Mouse (Mus musculus): ENCODE data around the gene Asic2.

Asic2 gene

GRCm38 (mm10) chr11:80917688-80918087 lies 1050.6 kb downstream of the Asic2 start:
- no peak for DNase-seq (ENCODE audit: low spot score in 2 of 2)

GRCm38 (mm10) chr11:80913408-80914024 lies 1054.7 kb downstream of the Asic2 start:
- DNase-seq (ENCODE audit: low spot score in 2 of 2), result no peak

DNA sequence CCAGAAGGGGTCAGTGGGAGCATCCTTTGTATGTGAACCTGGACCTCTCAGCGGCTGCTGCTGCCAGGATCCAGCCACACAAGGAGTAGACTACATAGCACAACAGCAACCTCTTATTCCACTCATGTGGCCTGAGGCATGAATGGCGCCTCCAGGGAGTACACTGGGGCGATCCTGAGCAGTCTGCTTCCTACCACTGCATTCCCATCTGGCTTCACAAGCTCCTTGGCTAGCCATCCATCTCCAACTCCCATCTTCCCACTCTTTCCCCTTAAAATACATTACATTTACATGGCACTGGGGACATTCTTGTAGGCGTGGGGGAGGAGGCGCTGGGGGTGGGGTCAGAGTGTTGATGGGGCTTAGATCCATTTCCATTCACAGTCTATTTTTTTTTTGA lies 1055.5 kb downstream of the Asic2 start:
- DNase-seq (ENCODE audit: low spot score in 2 of 2), result peak; percentile 22 to 44

GRCm38 (mm10) chr11:80907820-80908219 lies 1060.4 kb downstream of the Asic2 start:
- DNase-seq (ENCODE audit: low spot score in 2 of 2), result no peak

DNA sequence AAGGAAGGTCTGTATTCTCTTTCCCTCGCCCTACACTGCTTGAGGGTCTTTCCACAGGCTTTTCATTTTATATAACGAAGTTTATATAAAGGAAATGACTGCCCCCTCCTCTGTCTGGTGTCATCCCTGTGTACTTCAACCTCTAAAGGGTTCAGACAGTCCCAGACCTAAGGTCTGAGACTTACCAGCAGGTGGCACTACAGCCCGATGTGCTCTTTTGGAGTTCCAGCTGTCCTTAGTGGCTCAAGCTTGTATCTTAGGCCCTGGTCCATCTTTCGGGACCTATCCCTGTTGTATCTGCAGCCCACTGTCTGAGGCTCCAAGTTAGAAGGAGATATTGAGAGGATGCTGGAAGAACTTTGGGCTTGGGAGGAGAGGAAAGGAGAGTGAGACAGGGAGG lies 1061.8 kb downstream of the Asic2 start:
- peak in 1 of 2 experiments; percentile 54 for DNase-seq (ENCODE audit: low spot score in 2 of 2)

- no peak for DNase-seq (ENCODE audit: low spot score in 2 of 2)
Measured at GRCm38 (mm10) chr11:80904559-80904958, 1063.7 kb downstream of the Asic2 start.

DNA sequence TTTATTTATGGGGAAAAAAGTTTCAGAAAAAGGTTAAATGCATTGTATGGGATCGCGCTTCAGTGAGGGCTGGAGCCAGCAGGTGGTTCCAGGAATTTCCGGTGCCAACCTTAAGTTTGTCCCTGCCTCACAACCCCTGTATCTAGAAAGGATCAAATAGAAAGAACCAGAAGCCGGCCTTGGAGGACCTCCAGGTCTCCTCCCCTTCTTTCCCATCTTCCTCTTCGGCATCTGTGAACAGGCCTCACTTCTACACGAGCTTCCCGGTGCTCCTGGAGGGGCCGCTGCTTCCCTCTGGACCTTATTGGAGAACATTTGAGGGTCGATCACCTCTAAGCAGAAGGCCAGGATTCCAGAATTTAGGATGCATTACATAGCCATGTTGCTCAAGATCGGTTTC lies 1064.8 kb downstream of the Asic2 start:
- DNase-seq (ENCODE audit: low spot score in 2 of 2), result no peak

GRCm38 (mm10) chr11:80902664-80903063 lies 1065.6 kb downstream of the Asic2 start:
- DNase-seq (ENCODE audit: low spot score in 2 of 2), result no peak

DNA sequence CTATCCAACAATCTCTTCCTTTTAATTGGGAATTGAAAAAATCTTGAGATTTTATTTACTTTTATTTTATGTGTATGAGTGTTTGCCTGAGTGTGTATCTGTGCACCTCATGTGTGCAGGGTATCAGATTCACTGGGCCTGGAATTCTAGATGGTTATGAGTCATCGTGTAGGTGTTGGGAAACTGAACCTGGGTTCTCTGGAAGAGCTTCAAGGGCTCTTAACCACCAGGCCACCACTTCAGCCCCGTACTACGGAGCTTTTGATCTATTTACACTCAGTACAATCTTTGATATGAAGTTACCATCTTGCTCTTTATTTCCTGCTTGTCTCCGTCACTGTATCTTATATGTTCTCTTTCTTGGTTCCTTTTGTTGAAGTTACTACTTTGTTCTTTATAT lies 1067.7 kb downstream of the Asic2 start:
- DNase-seq (ENCODE audit: low spot score in 2 of 2), result no peak

DNA sequence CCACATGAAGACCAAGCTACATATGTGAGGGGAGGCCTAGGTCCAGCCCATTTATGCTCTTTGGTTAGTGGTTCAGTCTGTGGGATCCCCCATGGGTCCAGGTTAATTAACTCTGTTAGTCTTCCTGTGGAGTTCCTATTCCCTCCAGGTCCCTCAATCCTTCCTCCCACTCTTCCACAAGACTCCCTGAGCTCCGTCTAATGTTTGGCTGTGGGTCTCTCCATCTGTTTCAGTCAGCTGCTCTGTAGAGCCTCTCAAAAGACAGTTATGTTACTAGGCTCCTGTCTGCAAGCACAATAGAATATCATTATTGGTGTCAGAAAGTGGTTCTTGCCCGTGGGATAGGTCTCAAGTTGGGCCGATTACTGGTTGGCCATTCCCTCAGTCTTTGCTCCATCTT lies 1072.4 kb downstream of the Asic2 start:
- no peak for DNase-seq (ENCODE audit: low spot score in 2 of 2)

- no peak for DNase-seq (ENCODE audit: low spot score in 2 of 2)
Measured at GRCm38 (mm10) chr11:80889336-80890063, 1078.8 kb downstream of the Asic2 start.

GRCm38 (mm10) chr11:80887021-80887420 lies 1081.2 kb downstream of the Asic2 start:
- DNase-seq (ENCODE audit: low spot score in 2 of 2), result no peak

- DNase-seq (ENCODE audit: low spot score in 2 of 2), result peak in 1 of 2 experiments; percentile 23
Measured at GRCm38 (mm10) chr11:80886365-80886764, 1081.9 kb downstream of the Asic2 start.

DNA sequence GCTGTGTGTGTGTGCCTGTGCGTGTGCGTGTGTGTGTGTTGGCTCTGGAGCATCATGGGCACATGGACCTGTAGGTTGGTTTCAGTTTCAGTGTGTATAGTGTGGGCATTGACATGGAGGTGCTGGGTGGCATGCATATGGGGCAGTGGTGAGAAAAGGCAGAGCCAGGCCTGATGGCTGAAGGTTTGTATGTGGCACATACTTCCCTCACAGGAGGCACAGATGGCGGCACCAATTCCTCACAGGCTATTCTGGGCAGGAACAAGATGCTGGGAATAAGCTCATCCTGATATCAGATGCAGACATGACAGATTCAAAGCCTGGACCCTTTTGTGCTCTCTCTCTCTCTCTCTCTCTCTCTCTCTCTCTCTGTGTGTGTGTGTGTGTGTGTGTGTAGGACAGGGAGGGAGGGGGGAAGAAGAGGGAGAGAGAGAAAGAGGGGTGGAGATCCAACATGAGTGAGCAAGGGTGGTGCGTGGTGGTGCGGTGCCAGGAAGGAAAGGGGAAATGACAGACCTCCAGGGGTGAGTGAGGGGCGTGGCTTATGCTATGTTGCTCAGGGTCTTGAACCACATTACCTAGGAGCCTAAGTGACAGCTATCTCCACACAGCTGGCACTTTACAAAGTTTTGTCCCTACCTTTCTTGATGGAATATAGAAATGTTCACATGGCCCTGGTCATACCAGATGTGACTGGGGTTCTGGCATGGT lies 1083.6 kb downstream of the Asic2 start:
- DNase-seq (ENCODE audit: low spot score in 2 of 2), result peak; percentile 32 to 41

- DNase-seq (ENCODE audit: low spot score in 2 of 2), result peak in 1 of 2 experiments; percentile 53
Measured at GRCm38 (mm10) chr11:80882229-80882810, 1085.9 kb downstream of the Asic2 start.

GRCm38 (mm10) chr11:80878026-80878425 lies 1090.2 kb downstream of the Asic2 start:
- DNase-seq (ENCODE audit: low spot score in 2 of 2), result no peak

- DNase-seq (ENCODE audit: low spot score in 2 of 2), result peak; percentile 31 to 39
Measured at GRCm38 (mm10) chr11:80877131-80877651, 1091.1 kb downstream of the Asic2 start.

DNA sequence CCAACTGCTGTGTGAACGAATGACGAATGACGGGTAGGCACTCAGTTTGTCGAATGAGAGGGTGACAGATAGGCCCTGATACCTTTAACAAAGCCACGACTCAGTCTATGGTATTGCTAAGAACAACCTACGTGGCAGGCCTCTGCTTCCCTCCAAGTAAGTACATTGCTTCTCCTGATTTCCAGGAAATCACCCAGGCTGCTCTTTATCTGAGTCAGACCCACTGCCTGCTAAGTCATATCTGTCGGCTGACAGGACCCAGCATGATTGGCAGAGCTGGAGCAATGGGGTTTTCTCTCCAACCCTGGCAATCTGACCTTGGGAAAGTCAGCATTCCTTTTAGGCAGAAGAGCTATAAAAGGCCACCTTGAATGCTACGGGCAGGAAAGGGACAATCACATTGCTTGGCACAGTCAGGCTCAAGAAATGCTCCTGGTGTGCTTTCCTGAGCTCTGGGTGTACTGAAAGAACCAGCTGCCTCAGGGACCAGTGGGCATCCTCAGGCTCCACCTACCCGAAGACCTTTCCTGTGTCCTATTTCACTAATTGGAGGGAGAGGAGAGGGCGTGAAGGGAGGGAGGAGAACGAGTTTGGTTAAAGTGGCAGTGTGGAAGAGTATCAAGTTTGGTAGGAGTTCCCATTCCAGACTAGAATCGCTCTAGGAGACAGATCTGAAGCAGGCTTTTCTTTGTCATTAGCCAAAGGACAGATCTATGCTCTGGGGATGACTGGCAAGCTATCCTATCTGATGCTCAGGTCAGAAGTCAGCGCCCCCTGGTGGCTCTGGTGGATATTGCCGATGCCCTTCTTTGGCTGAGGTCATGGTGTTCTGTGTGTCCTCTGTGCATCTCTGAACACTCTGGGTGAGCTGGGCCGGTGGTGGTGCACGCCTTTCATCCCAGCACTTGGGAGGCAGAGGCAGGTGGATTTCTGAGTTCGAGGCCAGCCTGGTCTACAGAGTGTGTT lies 1095.5 kb downstream of the Asic2 start:
- DNase-seq (ENCODE audit: low spot score in 2 of 2), result no peak

- DNase-seq (ENCODE audit: low spot score in 2 of 2), result no peak
Measured at GRCm38 (mm10) chr11:80868039-80868438, 1100.2 kb downstream of the Asic2 start.

GRCm38 (mm10) chr11:80862941-80863340 lies 1105.3 kb downstream of the Asic2 start:
- no peak for DNase-seq (ENCODE audit: low spot score in 2 of 2)

DNA sequence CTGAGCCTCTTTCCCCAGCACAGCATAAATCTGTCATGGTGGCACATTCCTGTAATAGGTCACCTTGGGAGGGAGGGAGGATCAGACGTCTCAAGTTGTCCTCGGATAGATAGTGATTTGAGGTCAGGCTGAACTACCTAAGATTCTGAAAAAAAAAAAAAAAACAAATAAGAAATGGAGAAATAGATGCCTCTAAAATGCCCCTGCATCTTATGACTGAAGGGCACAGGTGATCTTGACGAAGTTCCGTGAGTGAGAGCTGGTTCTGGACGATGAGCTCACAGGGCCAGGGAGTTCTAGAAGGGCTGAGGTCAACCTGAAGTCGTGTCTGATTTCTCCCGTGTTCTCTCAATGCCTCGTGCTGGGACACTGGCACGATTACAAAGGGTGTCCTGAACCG lies 1110.2 kb downstream of the Asic2 start, which contains the start of gene Spaca3:
Gene Spaca3 (plus strand): TSS at position 301 of the 400 bp plus-strand sequence.
- no peak for DNase-seq (ENCODE audit: low spot score in 2 of 2)
